Mouse (Mus musculus) G1E (cell line): ENCODE results near the gene Alg14.

Experiments used
- CTCF ChIP-seq: IDR thresholded peaks from 2 replicates; pipeline ENCODE4 v1.5.1; 2012; ENCODE audit warnings: low read depth, low read length, inconsistent platforms, mixed read lengths
- GATA1 ChIP-seq: IDR thresholded peaks from 2 replicates; pipeline ENCODE4 v1.6.1; 2012; ENCODE audit warnings: borderline replicate concordance, low read length, inconsistent platforms, mixed read lengths
- GATA2 ChIP-seq: IDR thresholded peaks from 2 replicates; pipeline ENCODE4 v1.6.1; 2012; ENCODE audit warnings: low read depth, low read length, inconsistent platforms, borderline replicate concordance
- POLR2AphosphoS5 ChIP-seq: IDR thresholded peaks from 2 replicates; pipeline ENCODE4 v1.6.1; 2012; ENCODE audit warnings: low read depth, low read length, inconsistent platforms; ENCODE audit not compliant: insufficient replicate concordance
- TAL1 ChIP-seq: conservative IDR thresholded peaks from 2 replicates; pipeline ENCODE4 v1.6.1; 2012; ENCODE audit warnings: low read depth, low read length, inconsistent platforms, mixed read lengths

DNA sequence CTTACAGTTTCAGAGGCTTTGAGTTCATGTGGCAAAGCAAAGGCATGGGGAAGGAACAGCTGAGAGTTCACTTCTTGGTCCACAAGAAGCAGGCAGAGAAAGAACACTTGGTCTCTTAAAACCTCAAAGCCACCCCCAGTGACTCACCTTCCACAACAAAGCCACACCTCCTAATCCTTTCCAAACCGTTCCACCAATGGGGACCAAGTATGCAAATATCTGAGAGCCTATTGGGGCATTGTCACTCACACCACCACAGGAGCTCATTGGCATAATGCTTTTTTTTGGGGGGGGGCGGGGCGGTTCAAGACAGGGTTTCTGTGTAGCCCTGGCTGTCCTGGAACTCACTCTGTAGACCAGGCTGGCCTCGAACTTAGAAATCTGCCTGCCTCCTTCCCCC lies 77.0 kb downstream of the Alg14 start:
- TF ChIP-seq CTCF (no peak), GATA1 (no peak), POLR2AphosphoS5 (no peak), TAL1 (no peak), GATA2 (no peak)
